Mouse (Mus musculus) testis, adult 2 months (tissue): Measurements from ENCODE around the gene Defb25.

Source experiments
- CTCF ChIP-seq: fragments of 200-500 bp; IDR thresholded peaks from 2 replicates; pipeline ENCODE4 v1.5.1; 2012; ENCODE audit warnings: low read depth, mild to moderate bottlenecking, inconsistent platforms, low read length, moderate library complexity; ENCODE audit not compliant: control insufficient read depth, insufficient read depth, insufficient replicate concordance
- POLR2A ChIP-seq: fragments of 200-500 bp; IDR thresholded peaks from 2 replicates; pipeline ENCODE4 v1.6.1; 2012; ENCODE audit warnings: low read depth, mild to moderate bottlenecking, inconsistent platforms, low read length, moderate library complexity; ENCODE audit not compliant: control insufficient read depth

DNA sequence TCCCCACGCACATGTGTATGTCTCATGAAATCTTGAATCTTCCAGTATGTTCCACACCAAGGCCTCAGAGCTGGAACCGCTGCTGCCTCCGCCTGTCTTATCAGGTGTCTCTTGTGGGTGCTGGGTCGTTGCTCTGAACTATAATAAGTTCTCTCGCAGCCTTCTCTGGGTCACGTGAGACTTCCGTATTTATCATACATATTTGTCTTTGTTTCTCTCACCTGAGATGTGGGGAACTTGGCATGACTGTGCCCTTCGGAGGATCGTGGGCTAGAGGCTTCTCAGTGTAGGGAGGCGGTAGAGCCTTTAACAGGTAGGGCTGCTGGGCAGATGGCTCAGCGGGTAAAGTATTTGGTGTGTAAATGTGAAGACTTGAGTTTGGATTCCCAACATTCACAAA, 42.2 kb downstream of the Defb25 start:
- no peak for TF ChIP-seq POLR2A
- TF ChIP-seq CTCF = no peak
